Mouse (Mus musculus) retina, embryonic 14.5 days (tissue): ENCODE measurements around the gene Thyn1.

Experiments used
- DNase-seq: peaks from one replicate; pipeline ENCODE4 v3.0.0-alpha.2; 2015; ENCODE audit warnings: low spot score

Gene Thyn1

GRCm38 (mm10) chr9:26999461-27000395 is at the start of gene Thyn1, which contains the start of gene Acad8:
Thyn1 (plus strand) TSS chr9:26999710.
Acad8 (minus strand) TSS chr9:26999566.
- peak; percentile 99 for DNase-seq

- no peak for DNase-seq
These were observed 21.8 kb upstream of the Thyn1 start for GRCm38 (mm10) chr9:26977754-26978153.

DNA sequence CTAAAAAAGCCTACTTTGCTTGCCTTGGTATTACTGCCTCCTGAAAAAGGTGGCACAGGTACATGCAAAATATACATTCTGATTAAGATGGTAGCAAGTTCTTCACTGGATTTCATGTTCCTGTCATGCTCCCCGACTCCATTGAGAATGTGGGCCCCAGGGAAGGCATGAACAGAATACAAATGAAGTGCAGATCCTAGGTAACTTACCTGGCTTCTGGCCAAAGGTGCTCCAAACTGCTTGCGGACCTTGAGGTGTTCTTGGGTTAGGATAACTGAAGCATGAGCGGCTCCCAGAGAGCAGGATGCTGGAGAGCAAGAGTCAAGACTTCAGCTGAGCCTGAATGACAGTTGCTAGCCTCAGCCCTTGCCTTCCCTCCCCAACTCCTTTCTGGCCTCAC is 20.7 kb upstream of the Thyn1 start:
- no peak for DNase-seq

GRCm38 (mm10) chr9:26985090-26985613 is 14.4 kb upstream of the Thyn1 start:
- no peak for DNase-seq

DNA sequence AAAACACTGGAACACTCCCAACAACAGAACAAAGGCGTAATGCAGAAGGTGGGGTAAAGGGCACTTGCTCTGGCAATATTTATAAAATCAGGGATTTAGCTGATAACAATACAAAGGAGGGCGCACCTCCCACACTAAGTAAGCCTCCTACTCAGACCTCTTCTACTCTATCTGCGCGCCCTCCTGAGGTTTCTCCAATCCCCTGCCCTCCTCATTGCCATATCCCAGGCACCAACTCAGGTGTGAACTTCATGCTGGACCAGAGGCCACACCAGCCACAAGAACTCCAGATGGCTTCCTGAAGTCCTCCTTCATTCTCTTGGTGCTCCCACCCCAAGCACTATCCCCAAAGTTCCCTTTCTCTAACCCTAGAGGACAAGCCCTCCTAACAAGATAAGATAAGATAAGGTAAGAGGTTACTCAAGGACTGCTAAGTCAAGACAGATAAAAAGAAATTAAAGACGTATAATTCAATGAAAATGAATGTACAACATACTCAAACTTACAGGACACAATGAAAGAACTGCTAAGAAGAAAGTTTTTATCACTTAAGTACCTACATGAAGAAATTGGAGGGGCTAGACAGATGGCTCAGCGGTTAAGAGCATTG is 13.7 kb upstream of the Thyn1 start:
- no peak for DNase-seq

DNA sequence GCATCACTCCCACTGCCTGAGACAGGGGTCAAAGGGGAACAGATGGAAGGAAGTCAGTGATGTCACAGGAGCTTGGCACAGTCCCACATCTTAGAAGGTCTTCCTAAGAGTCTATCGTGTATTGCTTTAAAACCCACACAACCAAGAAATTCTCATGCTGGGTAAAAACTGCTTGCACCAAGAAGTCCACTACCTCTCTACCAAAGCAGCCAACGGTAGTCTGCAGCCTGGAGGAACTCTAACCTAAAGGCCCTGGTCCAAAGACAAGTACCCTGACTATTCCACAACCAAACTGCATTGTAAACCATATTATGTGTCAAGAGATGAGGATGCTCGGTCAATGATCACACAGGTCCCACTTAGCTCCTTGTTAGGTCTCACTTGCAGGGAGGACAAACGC is 9.3 kb upstream of the Thyn1 start:
- no peak for DNase-seq

GRCm38 (mm10) chr9:26993118-26993517 is 6.4 kb upstream of the Thyn1 start:
- DNase-seq, result no peak

GRCm38 (mm10) chr9:26993900-26994299 is 5.6 kb upstream of the Thyn1 start:
- DNase-seq, result no peak

- DNase-seq, result no peak
These were observed 2.4 kb upstream of the Thyn1 start for GRCm38 (mm10) chr9:26997062-26997461.

DNA sequence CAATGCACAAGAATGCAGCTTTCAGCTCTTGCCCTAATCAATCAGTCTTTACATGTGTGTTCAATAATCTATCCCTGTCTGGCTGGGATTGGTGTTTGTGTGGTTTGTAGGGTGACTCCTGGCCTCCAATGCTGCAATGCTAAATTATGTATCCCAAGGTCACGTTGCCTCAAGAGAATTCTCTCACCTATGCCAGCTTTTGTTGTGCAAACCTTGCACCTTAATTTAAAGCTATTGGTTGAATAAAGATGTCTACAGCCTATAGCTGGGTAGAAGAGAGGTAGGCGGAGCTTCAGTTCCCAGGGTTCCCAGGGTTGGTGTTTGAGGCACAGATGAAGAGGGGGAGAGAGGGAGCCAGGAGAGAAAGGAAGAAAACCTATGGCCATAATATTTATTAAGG is 2.0 kb upstream of the Thyn1 start:
- no peak for DNase-seq

- DNase-seq, result no peak
These were observed 645 bp upstream of the Thyn1 start for GRCm38 (mm10) chr9:26998669-26999460.

DNA sequence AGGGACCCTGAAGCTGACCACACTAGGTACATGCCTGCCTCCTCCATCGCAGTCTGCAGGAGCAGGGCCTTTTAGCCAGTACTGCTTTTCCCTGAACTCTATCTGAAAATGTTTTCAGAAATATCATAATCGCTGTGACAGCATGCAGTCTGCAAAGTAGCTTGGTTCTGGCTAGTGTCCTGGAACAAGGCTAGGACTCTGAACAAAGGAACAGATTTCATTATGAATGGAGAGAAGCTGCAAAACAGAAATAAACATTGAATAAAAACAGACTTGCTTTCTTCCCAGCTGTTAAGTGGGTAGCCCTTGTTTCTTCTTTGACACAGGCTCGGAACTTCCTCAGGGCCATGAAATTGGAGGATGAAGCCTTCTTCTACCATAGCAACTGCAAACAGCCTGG is 5.7 kb downstream of the Thyn1 start:
- DNase-seq, result no peak

GRCm38 (mm10) chr9:27005933-27006332 is 6.4 kb downstream of the Thyn1 start:
- DNase-seq, result no peak

- DNase-seq, result no peak
These were observed 7.4 kb downstream of the Thyn1 start for GRCm38 (mm10) chr9:27006866-27007265.

DNA sequence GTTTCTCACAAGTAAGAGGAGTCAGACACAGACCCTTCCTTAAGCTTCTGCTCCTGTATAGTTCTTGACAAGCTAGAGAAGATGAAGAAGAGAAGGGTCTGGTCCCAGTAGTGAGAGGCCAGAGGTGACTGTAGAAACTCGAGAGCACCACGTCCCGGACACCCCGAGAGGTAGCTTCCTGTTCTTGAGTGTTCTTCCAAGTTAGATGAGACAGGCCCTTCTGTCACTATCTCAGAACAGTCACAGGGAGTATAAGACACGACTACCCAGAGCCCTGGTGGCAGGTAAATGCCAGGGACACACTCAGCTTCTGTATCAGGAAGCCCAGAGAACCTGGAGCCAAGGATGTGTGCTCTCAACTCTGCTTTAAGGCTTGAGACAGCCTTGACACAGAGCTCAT is 9.7 kb downstream of the Thyn1 start:
- DNase-seq, result no peak

GRCm38 (mm10) chr9:27011572-27011971 is 12.1 kb downstream of the Thyn1 start:
- DNase-seq, result no peak

DNA sequence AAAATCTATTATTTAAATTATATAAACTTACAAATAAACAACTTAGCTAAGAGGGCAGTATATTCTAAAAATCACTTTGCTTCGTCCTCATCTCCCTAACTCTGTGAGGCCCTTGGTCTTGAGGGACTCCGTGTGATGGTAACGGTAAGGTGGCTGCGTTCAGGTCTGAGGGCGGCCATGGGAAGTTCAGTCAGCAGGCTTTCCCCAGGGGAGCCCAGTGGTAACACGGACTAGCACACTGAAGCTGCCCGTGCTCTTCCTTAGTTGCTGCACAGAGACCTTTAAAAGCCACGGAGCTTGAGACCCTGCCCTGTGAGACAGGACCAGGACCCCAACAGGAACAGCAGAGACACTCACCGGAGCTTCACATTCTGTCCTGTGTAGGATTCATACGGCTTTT is 19.5 kb downstream of the Thyn1 start:
- no peak for DNase-seq

DNA sequence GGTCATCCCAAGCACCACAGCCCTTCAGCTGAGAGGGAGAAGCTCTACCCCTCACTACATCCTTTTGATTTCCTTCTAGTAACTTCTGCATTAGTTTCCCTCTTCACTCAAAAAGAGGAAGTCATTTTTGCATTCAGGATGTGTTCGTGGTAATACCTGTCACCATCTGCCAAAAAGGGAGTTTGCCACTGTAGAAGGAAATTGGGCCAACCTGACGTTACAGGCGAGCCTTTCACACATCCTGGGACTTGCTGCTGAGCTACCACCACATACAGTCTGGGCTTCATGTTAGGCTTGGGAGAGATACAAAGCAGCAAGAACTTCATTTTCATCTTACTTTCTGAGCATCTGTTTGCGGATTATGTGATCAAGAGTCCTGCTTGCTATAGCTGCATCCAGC is 24.2 kb downstream of the Thyn1 start:
- DNase-seq, result no peak

- DNase-seq, result no peak
These were observed 27.2 kb downstream of the Thyn1 start for GRCm38 (mm10) chr9:27026708-27027107.

- peak; percentile 31 for DNase-seq
These were observed 29.7 kb downstream of the Thyn1 start for GRCm38 (mm10) chr9:27029022-27029827.
